ENCODE assay signal across 29 mouse cellular contexts in the genomic region with DNA sequence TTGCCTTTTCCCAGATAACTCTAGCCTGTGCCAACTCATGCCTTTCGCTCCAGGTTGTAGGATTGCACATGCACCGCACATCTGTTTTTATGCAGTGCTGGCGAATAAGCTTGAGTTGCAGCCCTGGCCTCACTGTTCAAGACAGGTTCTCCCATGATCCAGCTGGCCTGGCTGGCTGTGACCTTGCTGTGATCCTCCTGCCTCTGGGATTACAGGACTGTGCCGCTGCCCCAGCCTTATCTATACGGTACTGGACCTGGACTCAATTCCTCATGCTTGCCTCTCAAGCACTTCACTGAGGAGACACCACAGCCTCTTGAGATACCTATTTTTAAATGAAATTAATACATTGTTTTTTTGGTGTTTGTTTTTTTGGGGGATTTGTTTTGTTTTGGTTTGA. TPM values are rescaled to one million over a fixed set of nuclear protein-coding genes. Genes with fewer than 3 reads are reported as not detected.
DNase-seq lines count a peak whose midpoint lies in the region; ATAC-seq lines count a peak whose summit lies in the region.
"Had no signal": no experiment of that assay in that cellular context is flagged by ENCODE, and none has a peak within 500 bp of the region (broad histone marks: within the 10 kb centered on the region; RNA-seq: fewer than 3 reads in every experiment).

No protein-coding gene starts in this region.

- no peak for ATAC-seq in heart, embryonic 12.5 days (ENCODE audit: insufficient number of reproducible peaks, low FRiP score)
- ATAC-seq in heart, embryonic 16.5 days (replicated peaks; ENCODE audit: extremely low read depth, insufficient read depth, low FRiP score) = 0 out of 2 replicates have a peak, but pooled peaks have one; percentile 23
- no peak for ATAC-seq in kidney, embryonic 14.5 days (ENCODE audit: low FRiP score, low TSS enrichment)
- ATAC-seq in erythroid progenitor cell, adult 5-6 weeks (replicated peaks; ENCODE audit: low FRiP score, poor library complexity, severe bottlenecking) = no peak
- ATAC-seq: activated CD4-positive, CD25-positive, alpha-beta regulatory T cell, adult 4 months; forebrain, embryonic 13.5 days; forebrain, embryonic 16.5 days; hindbrain, embryonic 16.5 days; intestine, embryonic 15.5 days had no signal

- no peaks in the 10 kb centered on the region for H3K9me3 ChIP-seq in heart, embryonic 12.5 days (replicated peaks)
- no peaks in the 10 kb centered on the region for H3K9me3 ChIP-seq in heart, embryonic 16.5 days (replicated peaks; ENCODE audit: control insufficient read depth, low read length)
- H3K9me3 ChIP-seq in kidney, embryonic 14.5 days (ENCODE audit: control insufficient read depth, low read length) = no peaks in the 10 kb centered on the region
- H3K9me3 ChIP-seq: embryonic facial prominence, embryonic 10.5 days; embryonic facial prominence, embryonic 13.5 days; forebrain, embryonic 10.5 days; forebrain, embryonic 13.5 days; hindbrain, embryonic 10.5 days; hindbrain, embryonic 13.5 days; intestine, embryonic 15.5 days had no signal

- H3K4me3 ChIP-seq in heart, embryonic 12.5 days = no peak overlapping the region
- no peak overlapping the region for H3K4me3 ChIP-seq in heart, embryonic 16.5 days (ENCODE audit: low read length)
- no peak overlapping the region for H3K4me3 ChIP-seq in kidney, embryonic 14.5 days (ENCODE audit: low read length)
- H3K4me3 ChIP-seq: embryonic facial prominence, embryonic 10.5 days; embryonic facial prominence, embryonic 13.5 days; erythroblast, embryonic 14.5 days; forebrain, embryonic 10.5 days; forebrain, embryonic 13.5 days; gastrocnemius, adult 2 months; heart, adult 2 months; hindbrain, embryonic 10.5 days; hindbrain, embryonic 13.5 days; intestine, embryonic 15.5 days had no signal

- H3K9ac ChIP-seq in heart, embryonic 12.5 days = no peak overlapping the region
- H3K9ac ChIP-seq in heart, embryonic 16.5 days (ENCODE audit: low read length) = no peak overlapping the region
- no peak overlapping the region for H3K9ac ChIP-seq in kidney, embryonic 14.5 days (ENCODE audit: low read depth, low read length)
- H3K9ac ChIP-seq: embryonic facial prominence, embryonic 13.5 days; forebrain, embryonic 13.5 days; hindbrain, embryonic 13.5 days; intestine, embryonic 15.5 days had no signal

- H3K4me2 ChIP-seq in heart, embryonic 12.5 days = no peak overlapping the region
- no peak overlapping the region for H3K4me2 ChIP-seq in heart, embryonic 16.5 days (ENCODE audit: low read depth, low read length)
- H3K4me2 ChIP-seq in kidney, embryonic 14.5 days (replicated peaks; ENCODE audit: low read depth, low read length) = no peak overlapping the region
- H3K4me2 ChIP-seq: embryonic facial prominence, embryonic 13.5 days; forebrain, embryonic 13.5 days; hindbrain, embryonic 13.5 days; intestine, embryonic 15.5 days had no signal

- 75% methylated on average over 5 of the region's 5 CpGs for whole genome bisulfite sequencing in heart, embryonic 12.5 days
- 70% methylated on average over 5 of the region's 5 CpGs for WGBS in heart, embryonic 16.5 days
- WGBS in kidney, embryonic 14.5 days = 97% methylated on average over 5 of the region's 5 CpGs

- H3K27ac ChIP-seq in heart, embryonic 12.5 days (ENCODE audit: poor library complexity, severe bottlenecking) = peak overlapping the region; percentile 22; the same call in 1 of the 2 replicates
- 0 out of 2 replicates have a peak overlapping the region, but pooled peaks have one; percentile 10 for H3K27ac ChIP-seq in heart, embryonic 16.5 days (ENCODE audit: low read length)
- H3K27ac ChIP-seq in kidney, embryonic 14.5 days (ENCODE audit: low read depth, low read length) = no peak overlapping the region
- H3K27ac ChIP-seq: embryonic facial prominence, embryonic 10.5 days; embryonic facial prominence, embryonic 13.5 days; forebrain, embryonic 10.5 days; forebrain, embryonic 13.5 days; gastrocnemius, adult 2 months; heart, adult 2 months; hindbrain, embryonic 10.5 days; hindbrain, embryonic 13.5 days; intestine, embryonic 15.5 days had no signal

- H3K27me3 ChIP-seq in heart, embryonic 12.5 days (replicated peaks) = no peaks in the 10 kb centered on the region
- no peaks in the 10 kb centered on the region for H3K27me3 ChIP-seq in heart, embryonic 16.5 days (ENCODE audit: control insufficient read depth, insufficient read depth, low read length)
- H3K27me3 ChIP-seq in kidney, embryonic 14.5 days (ENCODE audit: control insufficient read depth, insufficient read depth, low read length) = no peaks in the 10 kb centered on the region
- H3K27me3 ChIP-seq: embryonic facial prominence, embryonic 13.5 days; forebrain, embryonic 13.5 days; hindbrain, embryonic 13.5 days; intestine, embryonic 15.5 days had no signal

- DNase-seq in heart, adult 11 months = peak; percentile 91
- no peak for DNase-seq in heart, postnatal 25 days (ENCODE audit: low spot score)
- DNase-seq in heart, postnatal 4 days = peak; percentile 16
- DNase-seq: adrenal gland, adult 8-10 months; adrenal gland, postnatal 25 days; cerebellum, adult 11-12 months; cerebellum, adult 8-10 months; cerebellum, postnatal 10 days; cerebellum, postnatal 36 days; embryo, embryonic 11 days; gastrocnemius, adult 2 months; gastrocnemius, postnatal 14 days; kidney, adult 11 months had no signal

- H3K4me1 ChIP-seq in heart, embryonic 12.5 days (replicated peaks) = peaks cover 9% of the 10 kb centered on the region; the same call in 1 of the 2 replicates
- peaks cover 5% of the 10 kb centered on the region for H3K4me1 ChIP-seq in heart, embryonic 16.5 days (ENCODE audit: control insufficient read depth, insufficient read depth, low read length)
- H3K4me1 ChIP-seq in kidney, embryonic 14.5 days (ENCODE audit: control insufficient read depth, insufficient read depth, low read length) = no peaks in the 10 kb centered on the region
- H3K4me1 ChIP-seq: embryonic facial prominence, embryonic 10.5 days; forebrain, embryonic 10.5 days; intestine, embryonic 15.5 days had no signal

- intact Hi-C loops in heart, postnatal 25 days (cut with DNase I) = no loop called here

- H3K36me3 ChIP-seq in heart, embryonic 12.5 days = peaks cover 46% of the 10 kb centered on the region
- peaks cover 30% of the 10 kb centered on the region for H3K36me3 ChIP-seq in heart, embryonic 16.5 days (ENCODE audit: control insufficient read depth, insufficient read depth)
- H3K36me3 ChIP-seq in kidney, embryonic 14.5 days (ENCODE audit: control insufficient read depth, insufficient read depth, low read length) = peaks cover 50% of the 10 kb centered on the region

RNA-seq across cellular contexts. Expression of a gene that starts 6.5 kb away (rescaled TPM):
- 100 to 1,000 TPM; 133 to 135 TPM for total RNA-seq in heart, postnatal 25 days (2021)
- 196 and 197 TPM in 2 replicates for polyA plus RNA-seq in heart, embryonic 12.5 days (2016; fragmentation: Nextera tagmentation; extraction: Ambion mirVana)
- 184 and 186 TPM in 2 replicates for polyA plus RNA-seq in heart, embryonic 16.5 days (2015; fragmentation: Nextera tagmentation; extraction: Ambion mirVana)
- 100 to 1,000 TPM; 165 to 176 TPM for total RNA-seq in heart, postnatal 4 days (2021)
- polyA plus RNA-seq in kidney, embryonic 14.5 days (2014; fragmentation: Nextera tagmentation; extraction: Ambion mirVana) = 249 and 257 TPM in 2 replicates
- total RNA-seq in erythroid progenitor cell, adult 5-6 weeks (2015; ENCODE audit: low replicate concordance) = 47.2 and 48.6 TPM in 2 replicates
- 11.7 and 11.9 TPM in 2 replicates for total RNA-seq in erythroid progenitor cell, adult 5-6 weeks (2017; ENCODE audit: low replicate concordance)

RNA-seq across cellular contexts. Expression of a gene that starts 30.2 kb away (rescaled TPM):
- 100 to 1,000 TPM; 191 to 201 TPM for total RNA-seq in heart, postnatal 25 days (2021)
- 421 and 431 TPM in 2 replicates for polyA plus RNA-seq in heart, embryonic 12.5 days (2016; fragmentation: Nextera tagmentation; extraction: Ambion mirVana)
- 433 and 454 TPM in 2 replicates for polyA plus RNA-seq in heart, embryonic 16.5 days (2015; fragmentation: Nextera tagmentation; extraction: Ambion mirVana)
- 100 to 1,000 TPM; 257 to 261 TPM for total RNA-seq in heart, postnatal 4 days (2021)
- polyA plus RNA-seq in kidney, embryonic 14.5 days (2014; fragmentation: Nextera tagmentation; extraction: Ambion mirVana) = 686 and 801 TPM in 2 replicates
- total RNA-seq in erythroid progenitor cell, adult 5-6 weeks (2015; ENCODE audit: low replicate concordance) = 161 and 236 TPM in 2 replicates
- 151 and 160 TPM in 2 replicates for total RNA-seq in erythroid progenitor cell, adult 5-6 weeks (2017; ENCODE audit: low replicate concordance)
